Mouse (Mus musculus) kidney, adult 2 months (tissue): Measurements from ENCODE around the gene Lrriq4.

Source experiments
- CTCF ChIP-seq: fragments of 200-500 bp; conservative IDR thresholded peaks from 2 replicates; pipeline ENCODE4 v1.5.1; 2011; ENCODE audit warnings: low read depth, mild to moderate bottlenecking, control low read depth, low read length, moderate library complexity, mixed read lengths; ENCODE audit not compliant: insufficient read depth, insufficient read length
- POLR2A ChIP-seq: fragments of 200-500 bp; IDR thresholded peaks from one replicate; pipeline ENCODE4 v1.6.1; 2011; ENCODE audit warnings: low read depth, low read length, control low read depth

DNA sequence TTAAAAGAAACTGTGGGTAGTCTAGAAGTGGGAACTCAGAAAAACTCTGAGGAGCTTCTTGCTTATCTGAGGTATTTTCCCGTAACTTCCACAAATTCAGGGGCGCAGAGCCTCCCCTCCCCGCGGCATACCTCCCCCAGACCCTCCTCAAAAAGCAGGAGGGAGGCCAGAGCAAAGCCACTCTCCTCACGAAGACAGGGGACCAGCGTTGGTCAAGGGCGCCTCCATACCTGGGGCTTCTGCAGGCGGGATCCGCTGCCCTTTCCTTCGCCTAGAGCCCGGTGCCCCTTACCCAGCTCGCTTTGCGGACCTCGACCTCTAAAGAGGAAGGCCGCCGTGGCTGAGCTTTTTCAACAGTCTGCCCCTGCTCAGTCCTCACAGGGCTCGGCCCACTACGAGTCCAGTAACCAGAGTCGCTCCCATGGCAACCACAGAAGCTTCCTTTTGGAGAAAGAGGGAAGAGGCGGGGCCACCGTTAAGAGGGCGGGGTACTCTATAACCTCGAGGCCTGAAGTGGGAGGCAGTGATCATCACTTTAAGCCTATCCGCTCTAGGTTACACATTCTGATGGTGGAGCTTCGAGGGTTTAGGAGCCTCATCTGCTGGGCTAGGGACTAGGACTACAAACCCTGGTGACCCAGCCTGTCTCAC is 3.3 kb downstream of the Lrriq4 start, which contains the start of gene Lrrc34:
- TF ChIP-seq CTCF: no peak
- no peak for TF ChIP-seq POLR2A
